Mouse (Mus musculus) neural tube, embryonic 12.5 days (tissue): Measurements from ENCODE around the gene Dcbld2. TPM values are rescaled to one million over a fixed set of nuclear protein-coding genes. Genes with fewer than 3 reads are reported as not detected.

Experiments used
- ATAC-seq: fragments of 200-750 bp; cut with Nextera tagmentation; 2 replicates; pipeline ENCODE4 v1.8.0; 2017; ENCODE audit warnings: low read depth, mild to moderate bottlenecking, moderate TSS enrichment, moderate library complexity; ENCODE audit not compliant: low FRiP score
- H3K27ac ChIP-seq: fragments of 300-500 bp; sonication (generic); 2 replicates; pipeline ENCODE4 v1.5.1; 2016
- H3K27me3 ChIP-seq: fragments of 300-500 bp; sonication (generic); replicated peaks from 2 replicates; pipeline ENCODE4 v1.6.1; 2016; ENCODE audit warnings: mild to moderate bottlenecking
- H3K36me3 ChIP-seq: fragments of 300-500 bp; sonication (generic); 2 replicates; pipeline ENCODE4 v1.6.1; 2016; ENCODE audit warnings: mild to moderate bottlenecking
- H3K4me1 ChIP-seq: fragments of 300-500 bp; sonication (generic); 2 replicates; pipeline ENCODE4 v1.6.1; 2016
- H3K4me2 ChIP-seq: fragments of 300-500 bp; sonication (generic); replicated peaks from 2 replicates; pipeline ENCODE4 v1.6.1; 2016; ENCODE audit warnings: mild to moderate bottlenecking
- H3K4me3 ChIP-seq: fragments of 300-500 bp; sonication (generic); 2 replicates; pipeline ENCODE4 v1.5.1; 2016
- H3K9ac ChIP-seq: fragments of 300-500 bp; sonication (generic); 2 replicates; pipeline ENCODE4 v1.6.1; 2016; ENCODE audit warnings: mild to moderate bottlenecking
- H3K9me3 ChIP-seq: fragments of 300-500 bp; sonication (generic); 2 replicates; pipeline ENCODE4 v1.6.1; 2016; ENCODE audit warnings: mild to moderate bottlenecking
- WGBS: fragments of 180-500 bp; shearing (Covaris S2); methylation state at CpG from one replicate; pipeline ENCODE4 v1.1.7; 2016; 5-methylcytosine and 5-hydroxymethylcytosine counted together
- polyA plus RNA-seq: library from polyadenylated mRNA; unstranded; fragments of >200 nt; fragmentation: Nextera tagmentation; extraction: Ambion mirVana; gene quantifications from 2 replicates; pipeline ENCODE4 v1.2.1, GENCODE M21; 2016

The Dcbld2 gene
- polyA plus RNA-seq, 1 experiment from 2014 or later = 19.0 TPM

- no peaks in the 10 kb centered on the region for H3K27me3 ChIP-seq
- no peaks in the 10 kb centered on the region for H3K36me3 ChIP-seq
- peak overlapping the region; percentile 86 for H3K4me3 ChIP-seq
- WGBS = 44% methylated on average over 7 of the region's 7 CpGs
- peak overlapping the region; percentile 84 for H3K4me2 ChIP-seq
- ATAC-seq = no peak
- peaks cover 22% of the 10 kb centered on the region for H3K4me1 ChIP-seq
- H3K27ac ChIP-seq = no peak overlapping the region
- H3K9me3 ChIP-seq = no peaks in the 10 kb centered on the region
- H3K9ac ChIP-seq = peak overlapping the region; percentile 91; the same call in 1 of the 2 replicates
These were observed 1.6 kb downstream of the Dcbld2 start for GRCm38 (mm10) chr16:58409825-58410224.

- no peaks in the 10 kb centered on the region for H3K9me3 ChIP-seq
These were observed 6.6 kb downstream of the Dcbld2 start for GRCm38 (mm10) chr16:58414801-58415200.

GRCm38 (mm10) chr16:58415500-58415899 is 7.3 kb downstream of the Dcbld2 start:
- H3K27me3 ChIP-seq = no peaks in the 10 kb centered on the region
- ATAC-seq = no peak

More at GRCm38 (mm10) chr16:58414801-58415200, 6.6 kb downstream of the Dcbld2 start:
- Histone ChIP-seq H3K27ac (no peak overlapping the region), H3K36me3 (no peaks in the 10 kb centered on the region), H3K4me2 (no peak overlapping the region), H3K4me3 (no peak overlapping the region), H3K27me3 (no peaks in the 10 kb centered on the region), H3K4me1 (peaks cover 13% of the 10 kb centered on the region), H3K9ac (no peak overlapping the region)
- WGBS = 93% methylated on average over 4 of the region's 4 CpGs
- no peak for ATAC-seq

DNA sequence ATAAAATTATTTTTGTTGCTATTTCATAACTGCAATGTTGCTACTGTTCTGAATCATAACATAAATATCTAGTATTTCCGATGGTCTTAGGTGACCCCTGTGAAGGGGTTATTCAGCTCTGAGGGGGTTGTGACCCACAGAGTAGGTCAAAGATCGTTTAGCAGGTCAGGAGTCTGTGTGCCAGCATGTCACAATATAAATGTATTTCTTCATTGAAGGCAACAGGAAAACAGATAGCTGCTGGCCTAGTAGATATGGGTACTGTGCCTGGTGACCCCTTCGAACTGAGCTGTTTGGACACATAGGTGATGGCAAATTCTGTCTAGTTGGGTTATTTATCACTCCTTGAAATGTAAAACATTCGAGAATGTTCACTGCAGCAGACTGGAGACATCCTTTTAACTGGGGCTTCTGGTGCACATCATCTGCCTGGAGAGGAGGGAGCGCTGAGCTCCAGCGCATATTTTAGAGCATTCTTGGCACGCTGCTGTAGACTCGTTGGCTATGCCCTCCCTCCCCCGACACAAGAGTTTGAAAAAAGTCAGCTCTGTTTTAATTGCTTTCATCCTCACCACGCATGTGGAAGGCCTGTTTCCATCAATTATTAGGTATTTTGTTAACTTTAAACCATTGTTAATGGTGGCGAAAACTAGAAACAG is 13.6 kb downstream of the Dcbld2 start:
- H3K4me3 ChIP-seq = no peak overlapping the region
- H3K27me3 ChIP-seq = no peaks in the 10 kb centered on the region
- no peaks in the 10 kb centered on the region for H3K4me1 ChIP-seq
- H3K4me2 ChIP-seq = no peak overlapping the region
- H3K27ac ChIP-seq = no peak overlapping the region
- no peak overlapping the region for H3K9ac ChIP-seq
- 60% methylated on average over 11 of the region's 11 CpGs for WGBS
- no peaks in the 10 kb centered on the region for H3K9me3 ChIP-seq
- H3K36me3 ChIP-seq = no peaks in the 10 kb centered on the region; the same call in 1 of the 2 replicates
- no peak for ATAC-seq

More at GRCm38 (mm10) chr16:58415500-58415899, 7.3 kb downstream of the Dcbld2 start:
- no peak overlapping the region for H3K4me2 ChIP-seq
- H3K4me1 ChIP-seq = peaks cover 11% of the 10 kb centered on the region; the same call in 1 of the 2 replicates
- H3K36me3 ChIP-seq = no peaks in the 10 kb centered on the region
- WGBS = 83% methylated on average over 2 of the region's 2 CpGs
- H3K9me3 ChIP-seq = no peaks in the 10 kb centered on the region
- no peak overlapping the region for H3K4me3 ChIP-seq
- H3K27ac ChIP-seq = no peak overlapping the region
- H3K9ac ChIP-seq = no peak overlapping the region

GRCm38 (mm10) chr16:58430246-58430645 is 22.0 kb downstream of the Dcbld2 start:
- 76% methylated on average over 7 of the region's 7 CpGs for WGBS
- Histone ChIP-seq H3K36me3 (peaks cover 6% of the 10 kb centered on the region), H3K27me3 (no peaks in the 10 kb centered on the region), H3K4me1 (no peaks in the 10 kb centered on the region), H3K4me2 (no peak overlapping the region), H3K27ac (no peak overlapping the region), H3K9me3 (no peaks in the 10 kb centered on the region), H3K4me3 (no peak overlapping the region), H3K9ac (no peak overlapping the region)
- ATAC-seq = no peak

DNA sequence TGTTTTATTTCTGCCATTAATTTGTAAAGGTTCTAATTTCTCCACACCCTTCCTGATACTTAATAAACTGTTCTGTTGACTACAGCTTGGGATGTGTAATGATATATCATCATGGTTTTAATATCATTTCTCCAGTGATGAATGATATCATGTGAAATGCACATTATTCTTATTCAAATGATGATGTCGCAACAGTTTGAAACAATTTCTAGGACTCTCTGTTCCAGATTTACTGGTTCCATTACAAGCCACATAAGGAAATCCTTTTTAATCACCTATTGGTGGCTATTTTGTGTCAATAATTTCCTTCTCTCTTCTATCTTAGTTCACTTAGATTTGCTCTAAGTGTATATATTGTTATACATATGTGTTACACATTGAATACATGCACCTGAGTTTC is 24.1 kb downstream of the Dcbld2 start:
- Histone ChIP-seq H3K27me3 (no peaks in the 10 kb centered on the region), H3K4me3 (no peak overlapping the region), H3K27ac (no peak overlapping the region), H3K4me2 (no peak overlapping the region), H3K9ac (no peak overlapping the region), H3K36me3 (peaks cover 16% of the 10 kb centered on the region), H3K9me3 (no peaks in the 10 kb centered on the region), H3K4me1 (no peaks in the 10 kb centered on the region)
- no peak for ATAC-seq
- WGBS = 98% methylated on average over 1 of the region's 1 CpGs

DNA sequence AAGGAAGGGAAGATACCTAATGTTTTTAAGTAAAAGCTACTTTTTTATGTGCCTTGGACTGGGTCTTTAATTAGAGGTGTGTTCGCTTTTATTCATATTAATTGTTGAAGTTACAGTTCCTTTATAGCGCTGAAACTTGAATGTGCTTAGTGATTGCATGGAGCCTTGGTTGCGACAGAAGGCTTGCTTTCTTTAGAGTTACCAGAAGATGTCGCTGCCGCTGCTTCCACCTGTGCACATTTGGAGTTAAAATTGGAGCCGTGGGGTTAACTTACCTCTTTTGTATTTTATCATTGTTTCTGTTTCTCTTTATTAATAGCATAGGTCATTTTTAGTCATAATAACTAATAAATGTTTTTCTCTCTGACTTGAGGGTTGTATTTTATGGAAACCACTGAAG is 36.5 kb downstream of the Dcbld2 start:
- no peaks in the 10 kb centered on the region for H3K27me3 ChIP-seq
- no peaks in the 10 kb centered on the region for H3K4me1 ChIP-seq
- no peak overlapping the region for H3K27ac ChIP-seq
- H3K36me3 ChIP-seq = peaks cover 3% of the 10 kb centered on the region; the same call in 1 of the 2 replicates
- no peak for ATAC-seq
- no peak overlapping the region for H3K4me2 ChIP-seq
- no peaks in the 10 kb centered on the region for H3K9me3 ChIP-seq
- 82% methylated on average over 6 of the region's 6 CpGs for WGBS
- H3K4me3 ChIP-seq = no peak overlapping the region
- no peak overlapping the region for H3K9ac ChIP-seq

GRCm38 (mm10) chr16:58446281-58447259 is 38.3 kb downstream of the Dcbld2 start:
- no peak overlapping the region for H3K4me2 ChIP-seq
- peaks cover 13% of the 10 kb centered on the region for H3K36me3 ChIP-seq
- no peaks in the 10 kb centered on the region for H3K9me3 ChIP-seq
- WGBS = 97% methylated on average over 4 of the region's 4 CpGs
- no peak overlapping the region for H3K4me3 ChIP-seq
- no peak for ATAC-seq
- H3K4me1 ChIP-seq = no peaks in the 10 kb centered on the region
- no peaks in the 10 kb centered on the region for H3K27me3 ChIP-seq
- no peak overlapping the region for H3K9ac ChIP-seq
- H3K27ac ChIP-seq = no peak overlapping the region

GRCm38 (mm10) chr16:58449073-58449472 is 40.8 kb downstream of the Dcbld2 start:
- Histone ChIP-seq H3K27ac (no peak overlapping the region), H3K9me3 (no peaks in the 10 kb centered on the region), H3K4me3 (no peak overlapping the region), H3K4me2 (no peak overlapping the region), H3K36me3 (peaks cover 25% of the 10 kb centered on the region), H3K27me3 (no peaks in the 10 kb centered on the region), H3K9ac (no peak overlapping the region), H3K4me1 (no peaks in the 10 kb centered on the region)
- ATAC-seq = no peak
- 94% methylated on average over 4 of the region's 4 CpGs for WGBS

DNA sequence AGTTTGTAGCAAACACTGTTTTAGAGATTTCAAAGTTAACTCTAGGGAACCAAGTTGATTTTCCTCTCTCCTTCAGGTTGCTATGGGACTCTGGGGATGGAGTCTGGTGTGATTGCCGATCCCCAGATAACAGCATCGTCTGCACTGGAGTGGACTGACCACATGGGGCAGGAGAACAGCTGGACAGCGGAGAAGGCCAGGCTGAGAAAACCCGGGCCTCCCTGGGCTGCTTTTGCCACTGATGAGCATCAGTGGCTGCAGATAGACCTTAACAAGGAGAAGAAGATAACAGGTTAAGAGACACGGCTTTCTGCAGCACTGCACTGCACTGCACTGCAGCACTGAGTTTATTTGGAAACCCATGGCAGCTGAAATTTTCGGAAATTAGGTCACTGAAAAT is 42.4 kb downstream of the Dcbld2 start:
- H3K36me3 ChIP-seq = peaks cover 25% of the 10 kb centered on the region
- H3K4me3 ChIP-seq = no peak overlapping the region
- H3K4me1 ChIP-seq = no peaks in the 10 kb centered on the region
- H3K4me2 ChIP-seq = no peak overlapping the region
- WGBS = 77% methylated on average over 6 of the region's 6 CpGs
- H3K27me3 ChIP-seq = no peaks in the 10 kb centered on the region
- no peaks in the 10 kb centered on the region for H3K9me3 ChIP-seq
- no peak for ATAC-seq
- no peak overlapping the region for H3K27ac ChIP-seq
- no peak overlapping the region for H3K9ac ChIP-seq

GRCm38 (mm10) chr16:58451647-58452046 is 43.4 kb downstream of the Dcbld2 start:
- no peaks in the 10 kb centered on the region for H3K4me1 ChIP-seq
- no peak for ATAC-seq
- no peak overlapping the region for H3K4me3 ChIP-seq
- H3K27ac ChIP-seq = no peak overlapping the region
- no peak overlapping the region for H3K9ac ChIP-seq
- H3K36me3 ChIP-seq = peaks cover 29% of the 10 kb centered on the region
- WGBS = 96% methylated on average over 5 of the region's 5 CpGs
- no peak overlapping the region for H3K4me2 ChIP-seq
- H3K9me3 ChIP-seq = no peaks in the 10 kb centered on the region
- H3K27me3 ChIP-seq = no peaks in the 10 kb centered on the region

DNA sequence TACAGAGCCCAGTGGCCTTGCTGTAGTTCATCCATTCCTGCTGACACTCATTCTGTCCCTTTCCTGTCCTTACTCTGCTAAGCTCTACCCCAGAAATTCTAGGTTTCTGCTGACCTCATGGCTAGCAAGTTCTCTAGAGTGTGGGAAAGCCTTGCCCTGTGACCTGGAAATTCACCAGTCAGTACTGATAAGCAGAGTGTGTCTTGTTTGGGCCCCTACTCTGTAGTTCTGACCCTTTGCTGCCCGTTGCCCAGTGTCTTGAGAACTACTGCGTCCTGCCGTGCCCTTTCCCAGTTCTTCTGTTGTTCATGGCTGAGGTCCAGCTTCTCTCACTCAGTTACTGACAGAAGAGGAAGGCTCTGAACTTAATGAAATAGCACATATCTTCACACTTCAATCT is 44.9 kb downstream of the Dcbld2 start:
- no peaks in the 10 kb centered on the region for H3K9me3 ChIP-seq
- H3K36me3 ChIP-seq = peaks cover 40% of the 10 kb centered on the region
- no peak overlapping the region for H3K4me3 ChIP-seq
- WGBS = 82% methylated on average over 3 of the region's 3 CpGs
- ATAC-seq = no peak
- H3K4me1 ChIP-seq = no peaks in the 10 kb centered on the region
- no peak overlapping the region for H3K27ac ChIP-seq
- no peaks in the 10 kb centered on the region for H3K27me3 ChIP-seq
- no peak overlapping the region for H3K9ac ChIP-seq
- H3K4me2 ChIP-seq = no peak overlapping the region
